Mouse (Mus musculus) cortical plate, adult 2 months (tissue): Measurements from ENCODE around the gene Jade3.

Experiments
- CTCF ChIP-seq: fragments of 200-500 bp; IDR thresholded peaks from 2 replicates; pipeline ENCODE4 v1.5.1; 2011; ENCODE audit warnings: mild to moderate bottlenecking, control low read depth, low read length; ENCODE audit not compliant: insufficient read depth; ENCODE audit errors: extremely low read depth
- POLR2A ChIP-seq: fragments of 200-500 bp; IDR thresholded peaks from 2 replicates; pipeline ENCODE4 v1.6.1; 2011; ENCODE audit warnings: mild to moderate bottlenecking, low read length, control low read depth; ENCODE audit not compliant: insufficient read depth; ENCODE audit errors: extremely low read depth

DNA sequence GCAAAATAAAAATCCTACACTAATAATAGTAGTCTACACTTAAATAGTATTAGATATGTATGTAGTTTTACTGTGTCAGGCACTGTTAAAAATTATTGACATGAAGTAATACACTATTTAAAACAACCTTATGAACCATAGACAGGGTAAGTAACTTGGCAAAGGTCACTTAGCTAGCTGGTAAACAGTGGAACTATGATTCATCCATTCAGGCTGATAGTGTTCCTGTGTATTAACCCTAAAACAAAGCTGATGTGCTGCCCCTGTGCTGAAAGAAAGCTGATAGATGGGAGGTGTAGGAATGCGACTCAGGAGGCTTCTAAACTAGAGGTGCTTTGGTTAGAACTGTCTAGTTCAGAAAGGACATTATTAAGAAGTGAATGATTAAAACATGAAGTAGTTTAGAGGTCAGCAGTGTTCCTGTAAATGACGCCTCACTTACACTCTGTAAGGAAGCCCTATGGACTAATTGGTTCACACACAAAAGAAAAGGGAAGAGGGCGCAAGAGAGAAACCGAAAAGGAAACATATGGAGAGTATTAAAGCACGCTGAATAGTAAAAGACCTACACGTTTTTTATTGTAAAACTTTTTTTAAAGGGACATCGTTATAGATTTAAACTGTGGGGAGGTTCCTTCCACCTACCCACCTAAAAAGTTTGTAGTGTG, 46.0 kb upstream of the Jade3 start:
- TF ChIP-seq CTCF, result no peak
- TF ChIP-seq POLR2A, result no peak
